Mouse (Mus musculus): ENCODE measurements around the gene Stab1. TPM values are rescaled to one million over a fixed set of nuclear protein-coding genes. Genes with fewer than 3 reads are reported as not detected.

Stab1 gene
- polyA plus RNA-seq, 1 experiment from 2014 or later: 14.9 TPM

DNA sequence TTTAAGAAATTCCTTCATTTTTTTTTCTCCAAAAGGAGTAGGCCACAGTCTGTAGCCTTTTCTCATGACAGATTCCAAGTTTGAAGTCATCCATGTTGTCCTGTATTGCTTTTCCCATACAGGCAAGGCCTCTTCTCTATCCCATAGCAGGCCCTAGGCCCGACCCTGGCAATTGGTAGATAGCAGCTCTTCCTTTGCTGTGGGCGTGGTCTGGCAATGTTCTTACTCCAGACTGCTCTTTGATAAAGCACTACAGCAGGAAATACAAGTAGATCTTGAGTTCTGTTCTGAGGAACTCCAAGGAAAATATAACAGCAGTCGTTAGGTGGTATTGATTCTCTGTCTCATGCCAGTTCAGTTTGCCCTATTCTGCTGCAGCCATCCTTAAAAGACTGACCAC, 57.8 kb downstream of the Stab1 start:
- Histone ChIP-seq H3K27ac (no peak overlapping the region), H3K4me3 (replicated peaks) (no peak overlapping the region), H3K9ac (replicated peaks) (no peak overlapping the region), H3K36me3 (peaks cover 95% of the 10 kb centered on the region), H3K27me3 (no peaks in the 10 kb centered on the region), H3K4me1 (replicated peaks) (no peaks in the 10 kb centered on the region), H3K9me3 (no peaks in the 10 kb centered on the region), H3K4me2 (no peak overlapping the region)
- no peak for ATAC-seq (ENCODE audit: insufficient number of reproducible peaks, insufficient read depth, low FRiP score, low TSS enrichment, low read depth)
- 78% methylated on average over 3 of the region's 3 CpGs for WGBS

DNA sequence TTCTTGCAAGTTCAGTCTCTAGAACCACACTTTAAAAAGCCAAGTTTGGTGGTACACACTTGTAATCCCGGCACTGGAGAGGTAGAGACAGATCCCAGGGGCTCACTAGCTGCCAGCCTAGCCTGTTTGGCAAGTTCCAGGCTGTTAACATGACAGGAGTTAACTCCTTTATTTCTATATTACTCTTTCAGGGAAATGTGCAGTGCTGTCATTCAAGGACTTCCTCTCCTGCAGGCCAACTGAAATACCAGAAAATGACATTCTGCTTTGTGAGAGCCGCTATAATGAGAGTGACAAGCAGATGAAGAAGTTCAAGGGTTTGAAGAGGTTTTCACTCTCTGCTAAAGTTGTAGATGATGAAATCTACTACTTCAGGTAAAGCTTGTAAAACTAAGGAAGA, 63.3 kb downstream of the Stab1 start:
- WGBS: 82% methylated on average over 2 of the region's 2 CpGs
- H3K4me3 ChIP-seq (replicated peaks): no peak overlapping the region
- peaks cover 74% of the 10 kb centered on the region for H3K36me3 ChIP-seq
- H3K27me3 ChIP-seq: no peaks in the 10 kb centered on the region
- no peak overlapping the region for H3K27ac ChIP-seq
- no peak for ATAC-seq (ENCODE audit: insufficient number of reproducible peaks, insufficient read depth, low FRiP score, low TSS enrichment, low read depth)
- no peaks in the 10 kb centered on the region for H3K4me1 ChIP-seq (replicated peaks)
- no peak overlapping the region for H3K9ac ChIP-seq (replicated peaks)
- H3K4me2 ChIP-seq: no peak overlapping the region
- H3K9me3 ChIP-seq: no peaks in the 10 kb centered on the region

DNA sequence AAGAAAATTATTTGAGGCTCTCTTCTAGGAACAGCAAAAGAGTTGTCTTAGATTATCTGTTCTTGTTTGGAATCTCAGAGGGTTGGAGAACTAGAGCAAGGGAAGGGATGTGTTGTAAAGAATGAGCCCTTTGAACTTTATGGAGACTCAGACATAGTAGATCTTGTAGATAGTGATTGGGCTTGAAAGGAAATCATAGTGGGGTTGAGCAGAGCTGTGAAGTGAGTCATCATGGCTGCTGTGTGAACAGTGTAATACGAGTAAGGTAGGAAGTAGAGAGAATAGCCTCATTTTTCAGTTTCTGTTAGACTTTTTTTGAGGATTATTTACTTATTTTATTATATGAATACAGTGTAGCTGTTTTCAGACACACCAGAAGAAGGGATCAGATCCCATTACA, 78.5 kb downstream of the Stab1 start:
- H3K36me3 ChIP-seq: peaks cover 92% of the 10 kb centered on the region
- H3K4me1 ChIP-seq (replicated peaks): no peaks in the 10 kb centered on the region
- no peak overlapping the region for H3K4me3 ChIP-seq (replicated peaks)
- no peak for ATAC-seq (ENCODE audit: insufficient number of reproducible peaks, insufficient read depth, low FRiP score, low TSS enrichment, low read depth)
- no peak overlapping the region for H3K9ac ChIP-seq (replicated peaks)
- WGBS: 85% methylated on average over 1 of the region's 1 CpGs
- H3K27me3 ChIP-seq: no peaks in the 10 kb centered on the region
- H3K27ac ChIP-seq: no peak overlapping the region
- no peaks in the 10 kb centered on the region for H3K9me3 ChIP-seq
- H3K4me2 ChIP-seq: no peak overlapping the region

Other genes with a start within 250 kb of the Stab1 start
- gene Itih3, start 244.9 kb downstream of the Stab1 start, polyA plus RNA-seq (2016; fragmentation: Nextera tagmentation; extraction: Ambion mirVana): 0.09 TPM in 1 of 2 replicates, not detected in the other
- gene Itih1, start 225.4 kb downstream of the Stab1 start, polyA plus RNA-seq (2016; fragmentation: Nextera tagmentation; extraction: Ambion mirVana): 0.06 TPM in 1 of 2 replicates, not detected in the other
- 17.2 and 18.8 TPM in 2 replicates for gene Nek4, start 217.3 kb downstream of the Stab1 start, polyA plus RNA-seq (2016; fragmentation: Nextera tagmentation; extraction: Ambion mirVana)
- 54.7 and 61.5 TPM in 2 replicates for gene Glt8d1, start 167.2 kb downstream of the Stab1 start, polyA plus RNA-seq (2016; fragmentation: Nextera tagmentation; extraction: Ambion mirVana)
- gene Spcs1, start 167.0 kb downstream of the Stab1 start, polyA plus RNA-seq (2016; fragmentation: Nextera tagmentation; extraction: Ambion mirVana): 322 and 342 TPM in 2 replicates
- gene Pbrm1, start 149.5 kb downstream of the Stab1 start, polyA plus RNA-seq (2016; fragmentation: Nextera tagmentation; extraction: Ambion mirVana): 183 and 189 TPM in 2 replicates
- 110 and 117 TPM in 2 replicates for gene Gnl3, start 149.5 kb downstream of the Stab1 start, polyA plus RNA-seq (2016; fragmentation: Nextera tagmentation; extraction: Ambion mirVana)
- gene Smim4, start 39.7 kb downstream of the Stab1 start, polyA plus RNA-seq (2016; fragmentation: Nextera tagmentation; extraction: Ambion mirVana): 59.6 and 65.7 TPM in 2 replicates
- gene Nt5dc2, start 37.6 kb downstream of the Stab1 start, polyA plus RNA-seq (2016; fragmentation: Nextera tagmentation; extraction: Ambion mirVana): 485 and 500 TPM in 2 replicates
- gene Tnnc1, start 39.7 kb upstream of the Stab1 start, polyA plus RNA-seq (2016; fragmentation: Nextera tagmentation; extraction: Ambion mirVana): 140 and 161 TPM in 2 replicates
- 507 and 522 TPM in 2 replicates for gene Nisch, start 48.3 kb upstream of the Stab1 start, polyA plus RNA-seq (2016; fragmentation: Nextera tagmentation; extraction: Ambion mirVana)
- 0.58 and 0.84 TPM in 2 replicates for gene Sema3g, start 49.2 kb upstream of the Stab1 start, polyA plus RNA-seq (2016; fragmentation: Nextera tagmentation; extraction: Ambion mirVana)
- gene Phf7, start 82.7 kb upstream of the Stab1 start, polyA plus RNA-seq (2016; fragmentation: Nextera tagmentation; extraction: Ambion mirVana): 13.5 and 14.1 TPM in 2 replicates
- gene Bap1, start 82.8 kb upstream of the Stab1 start, polyA plus RNA-seq (2016; fragmentation: Nextera tagmentation; extraction: Ambion mirVana): 106 and 118 TPM in 2 replicates
- gene Dnah1, start 155.3 kb upstream of the Stab1 start, polyA plus RNA-seq (2016; fragmentation: Nextera tagmentation; extraction: Ambion mirVana): 7.7 and 9.1 TPM in 2 replicates
- 38.9 and 41.0 TPM in 2 replicates for gene Capn7, start 168.0 kb upstream of the Stab1 start, polyA plus RNA-seq (2016; fragmentation: Nextera tagmentation; extraction: Ambion mirVana)

Measured in limb, embryonic 12.5 days (tissue).